Mouse (Mus musculus): ENCODE data around the gene Cep152.

Gene Cep152

GRCm38 (mm10) chr2:125624127-125624685, 707 bp downstream of the Cep152 start:
- no peak for DNase-seq

DNA sequence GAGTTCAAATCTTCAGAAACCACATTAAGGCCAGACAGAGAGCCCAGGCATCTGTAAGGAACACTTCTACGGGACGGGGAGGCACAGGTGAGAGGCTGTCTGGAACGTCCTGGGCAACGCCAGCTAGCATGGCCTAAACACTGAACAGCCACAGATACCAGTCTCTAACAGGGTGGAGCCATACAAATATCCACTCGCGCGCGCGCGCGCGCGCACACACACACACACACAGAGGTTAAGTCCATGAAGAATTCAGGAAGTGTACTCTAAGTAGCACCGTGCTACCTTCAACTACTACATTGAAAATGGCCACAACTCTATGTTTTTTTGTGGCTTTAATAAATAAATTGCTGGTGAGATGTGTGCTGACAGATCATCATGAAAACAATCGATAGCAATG, 1.7 kb downstream of the Cep152 start:
- DNase-seq: no peak

DNA sequence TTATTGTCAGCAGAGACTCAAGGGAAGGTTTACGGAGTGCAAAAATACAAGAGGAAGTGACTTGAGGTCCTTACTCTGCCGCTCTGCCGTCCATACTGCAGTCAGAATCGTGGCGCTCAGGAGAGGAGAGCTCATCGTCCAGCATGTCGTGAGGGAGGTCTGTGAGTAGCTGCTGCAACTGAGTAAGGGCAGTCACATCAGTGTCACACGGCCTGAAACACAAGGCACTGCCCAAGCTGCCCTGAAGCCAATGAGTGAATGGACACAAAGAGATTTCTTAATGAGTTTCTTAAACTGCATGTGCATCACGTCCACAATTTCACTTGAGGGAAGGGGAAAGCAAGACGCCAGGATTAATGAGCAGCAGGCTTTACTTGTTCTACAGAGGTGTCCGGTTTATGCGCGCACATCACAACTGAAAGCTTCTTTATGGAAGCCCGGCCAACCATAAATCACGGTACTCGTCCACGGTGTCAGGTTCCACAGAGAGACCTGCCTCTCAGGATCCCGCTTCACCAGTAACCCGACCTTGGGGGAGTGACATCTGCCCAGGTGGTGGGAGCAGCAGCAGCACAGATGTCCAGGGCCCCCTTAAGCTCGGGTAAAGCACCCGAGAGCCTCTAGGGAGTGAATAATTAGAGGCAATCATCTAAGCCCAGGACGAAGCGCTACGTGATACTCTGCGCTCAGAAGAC, 4.6 kb downstream of the Cep152 start:
- DNase-seq: no peak

GRCm38 (mm10) chr2:125615858-125616424, 9.0 kb downstream of the Cep152 start:
- no peak for DNase-seq

DNA sequence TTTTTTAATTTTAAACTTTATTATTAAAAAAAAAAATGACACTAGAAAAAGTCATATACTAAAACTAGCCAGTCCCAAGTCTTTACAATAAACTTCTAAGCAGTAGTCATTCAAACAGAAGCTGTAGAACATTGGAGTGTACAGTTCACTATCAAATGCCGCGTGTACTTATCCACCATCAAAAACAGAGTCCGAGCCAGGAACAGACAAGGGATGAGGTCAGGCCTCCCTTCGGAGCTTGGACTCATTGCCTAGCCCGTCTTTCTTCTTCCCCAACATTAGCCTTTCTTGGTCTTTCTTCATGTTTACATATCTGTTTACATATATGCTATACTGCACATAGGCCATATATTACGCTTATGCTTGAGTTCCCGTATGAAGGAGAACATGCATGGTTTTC, 9.5 kb downstream of the Cep152 start:
- no peak for DNase-seq

GRCm38 (mm10) chr2:125606220-125606845, 18.6 kb downstream of the Cep152 start:
- no peak for DNase-seq

- DNase-seq: no peak
These were observed 20.3 kb downstream of the Cep152 start for GRCm38 (mm10) chr2:125604646-125605045.

- DNase-seq: no peak
These were observed 21.9 kb downstream of the Cep152 start for GRCm38 (mm10) chr2:125602970-125603369.

DNA sequence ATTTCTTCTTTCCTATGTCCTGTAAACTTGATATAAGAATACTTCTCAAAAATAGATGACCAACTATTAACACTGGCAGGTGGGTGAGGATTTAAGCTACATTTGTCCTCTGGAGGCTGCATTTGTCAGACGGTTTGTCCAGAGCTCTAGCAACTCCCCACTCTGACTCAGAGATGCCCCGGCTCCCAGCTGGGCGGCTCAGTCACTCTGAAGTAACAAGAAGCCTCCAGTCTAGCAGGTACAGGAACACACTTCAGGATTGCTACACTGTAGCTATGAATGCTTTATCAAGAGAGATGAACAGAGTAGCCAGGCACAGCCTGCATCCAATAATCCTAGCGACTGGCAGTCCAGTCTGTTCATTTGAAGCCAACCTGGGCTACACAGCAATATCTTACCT, 26.0 kb downstream of the Cep152 start:
- DNase-seq: no peak

DNA sequence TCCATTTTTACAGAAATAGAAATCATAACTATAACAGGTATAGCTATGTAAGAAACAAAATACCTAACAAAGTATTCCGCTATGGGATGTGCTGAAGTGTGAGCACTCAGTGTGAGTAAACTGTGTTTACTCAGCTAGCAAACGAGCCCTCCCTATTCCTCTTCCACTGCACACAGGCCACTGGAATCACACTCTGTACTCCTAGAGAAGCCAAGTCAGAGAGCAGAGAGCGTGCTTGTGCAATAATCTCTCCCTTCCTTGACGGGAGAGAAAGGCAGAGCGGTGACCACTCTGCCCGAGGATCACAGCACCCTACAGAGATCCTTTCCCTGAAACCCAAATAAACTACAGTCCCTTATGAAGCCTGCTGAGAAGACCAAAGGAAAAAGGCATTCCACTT, 26.7 kb downstream of the Cep152 start:
- no peak for DNase-seq

DNA sequence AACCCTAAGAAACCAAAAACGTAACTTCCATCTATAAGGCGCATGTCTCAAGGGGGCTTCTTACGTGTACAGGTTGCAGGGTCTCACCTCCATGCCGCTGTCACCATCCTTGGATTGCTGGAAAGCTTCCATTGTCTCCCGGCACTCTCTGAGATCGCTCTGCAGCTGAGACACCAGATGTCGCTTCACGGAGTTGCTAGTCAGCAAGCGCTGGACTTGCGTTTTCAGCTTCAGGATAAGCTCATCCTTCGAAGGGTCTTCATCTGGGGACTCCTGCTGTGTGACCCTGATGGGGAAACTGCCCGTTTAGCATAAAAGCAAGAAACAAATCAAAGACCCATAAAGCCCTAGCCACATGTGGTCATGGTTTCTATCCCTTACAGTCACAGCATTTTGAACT, 30.1 kb downstream of the Cep152 start:
- DNase-seq: no peak

DNA sequence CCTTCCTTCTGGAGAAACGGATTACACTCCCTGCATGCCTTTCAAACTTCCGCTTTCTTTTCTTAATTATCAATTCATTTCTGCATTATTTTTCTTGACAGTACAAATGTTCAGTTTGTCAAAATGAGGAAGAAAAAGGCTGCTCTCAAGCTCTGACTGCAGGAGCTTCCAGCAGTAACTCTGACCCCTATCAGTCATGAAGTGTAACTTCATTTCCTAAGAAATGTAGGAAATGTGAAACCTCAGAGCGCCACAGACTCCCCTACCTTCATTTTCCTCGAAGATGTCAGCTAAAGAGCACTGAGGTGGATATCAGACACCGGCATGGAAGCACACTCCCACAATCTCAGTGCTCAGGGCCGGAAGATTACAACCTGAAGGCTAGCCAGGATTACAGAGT, 30.8 kb downstream of the Cep152 start:
- no peak for DNase-seq

DNA sequence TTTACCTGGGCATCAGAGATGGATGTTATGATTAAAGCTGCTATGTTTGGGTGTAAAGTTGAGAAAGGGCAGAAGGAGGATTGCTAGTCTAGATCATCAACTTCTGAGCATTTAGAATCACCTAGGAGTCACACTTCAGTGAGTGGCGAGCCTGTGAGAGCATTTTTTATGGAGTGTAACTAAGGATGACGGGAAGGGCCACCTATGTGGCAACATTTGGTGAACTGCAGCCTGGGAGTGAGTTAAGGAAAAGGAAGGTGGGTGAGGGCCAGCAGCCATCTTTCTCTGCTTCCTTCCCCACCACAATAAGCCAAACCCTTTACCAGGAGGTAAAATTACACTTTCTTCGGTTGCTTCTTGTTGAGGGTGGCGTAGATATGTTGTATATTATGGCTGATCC, 33.0 kb downstream of the Cep152 start:
- no peak for DNase-seq

GRCm38 (mm10) chr2:125589287-125589686, 35.6 kb downstream of the Cep152 start:
- DNase-seq: no peak

DNA sequence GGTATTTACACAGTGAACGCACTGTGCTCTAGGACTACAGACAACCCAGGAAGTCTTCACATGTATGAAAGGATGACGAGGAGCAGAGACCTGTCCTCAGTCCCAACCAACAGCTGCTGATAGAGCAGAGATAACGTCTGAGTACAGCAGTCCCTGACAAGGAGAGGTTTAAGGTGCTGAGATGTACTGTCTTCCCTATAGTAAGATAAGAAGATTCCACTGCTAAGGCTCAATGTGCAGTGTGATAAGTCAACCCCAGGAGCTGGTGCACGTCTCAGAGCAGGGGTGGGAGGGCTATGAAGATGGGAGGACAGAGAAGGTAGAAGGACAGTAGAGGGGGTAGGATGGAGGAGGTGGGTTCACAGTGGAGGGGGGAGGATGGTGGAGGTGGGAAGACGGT, 43.8 kb downstream of the Cep152 start:
- no peak for DNase-seq

DNA sequence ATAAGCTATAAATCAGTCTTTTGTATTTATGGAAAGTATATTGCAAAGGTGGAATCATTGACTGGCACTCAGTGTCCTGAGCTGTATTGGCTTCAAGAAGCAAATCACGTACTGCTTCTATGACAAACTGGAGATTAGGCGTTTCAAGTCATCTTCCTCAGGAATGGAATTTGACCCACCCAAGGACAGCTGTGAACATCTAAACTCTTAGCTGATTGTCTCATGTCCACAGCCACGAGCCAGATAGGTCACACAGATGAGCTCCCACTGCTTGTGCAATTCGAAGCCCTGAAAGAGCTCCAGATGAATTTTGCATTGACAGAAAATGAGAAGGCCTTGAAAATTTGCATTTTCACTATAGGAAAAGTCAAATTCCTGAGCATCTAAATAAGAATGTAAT, 47.2 kb downstream of the Cep152 start:
- DNase-seq: no peak

DNA sequence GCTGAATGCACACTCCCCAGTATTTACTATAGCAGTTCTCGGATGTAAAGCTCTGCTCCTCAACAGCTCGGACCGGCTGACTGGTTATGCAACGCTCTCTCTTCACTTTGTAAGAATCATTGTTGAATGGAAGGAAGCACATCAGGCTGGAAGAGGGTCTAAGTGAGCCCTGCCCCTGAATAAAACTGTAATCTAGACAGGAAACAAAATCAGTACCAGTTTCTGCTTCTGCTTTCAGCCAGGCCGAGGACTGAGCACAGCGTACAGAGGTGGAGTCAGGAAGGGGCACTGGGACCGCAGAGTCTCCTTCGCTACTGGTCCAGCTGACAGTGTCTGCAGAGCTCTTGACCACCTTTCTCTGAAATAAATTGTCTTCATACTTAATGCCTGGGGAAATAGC, 48.4 kb downstream of the Cep152 start:
- DNase-seq: no peak

- no peak for DNase-seq
These were observed 49.1 kb downstream of the Cep152 start for GRCm38 (mm10) chr2:125575766-125576165.

DNA sequence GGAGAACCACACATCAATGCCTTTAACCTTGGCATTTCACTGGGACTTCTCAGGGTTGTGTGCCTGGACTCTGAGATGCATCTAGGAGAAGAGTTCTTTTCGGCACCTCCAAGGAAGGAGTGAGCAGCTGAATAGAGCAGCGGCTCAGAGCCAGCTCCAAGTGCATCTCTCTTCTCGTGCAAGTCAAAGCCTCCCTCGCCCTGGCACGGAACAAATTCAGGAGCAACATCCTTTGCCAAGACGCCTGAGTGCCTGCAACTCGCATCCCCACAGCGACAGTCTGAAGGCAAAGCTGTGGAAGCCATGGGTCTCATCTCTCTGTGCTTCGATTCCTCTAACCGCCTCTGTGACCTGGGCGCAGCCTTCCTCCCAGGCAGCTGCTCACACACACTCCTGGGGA, 61.0 kb downstream of the Cep152 start:
- no peak for DNase-seq

GRCm38 (mm10) chr2:125562407-125562806, 62.5 kb downstream of the Cep152 start:
- DNase-seq: no peak

DNA sequence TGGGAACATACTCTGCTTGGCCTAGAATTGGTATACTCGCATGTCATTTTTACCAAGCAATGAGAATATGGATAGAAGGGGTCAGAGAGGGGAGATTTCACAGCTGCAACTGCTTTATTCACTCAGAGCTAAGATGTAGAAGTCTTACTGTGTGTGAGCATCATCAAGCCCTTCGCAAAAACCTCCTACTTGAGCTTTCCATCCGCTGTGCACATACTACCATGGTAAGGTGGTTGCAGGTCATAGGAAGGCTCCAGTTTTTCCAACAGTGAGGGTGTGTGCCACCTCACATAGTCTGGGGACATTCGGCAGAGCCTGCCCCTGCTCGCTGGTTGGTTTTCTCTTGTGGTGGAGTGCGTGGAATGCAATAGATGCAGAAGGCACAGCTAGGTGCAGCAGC, 64.9 kb downstream of the Cep152 start:
- no peak for DNase-seq

GRCm38 (mm10) chr2:125558634-125559589, 66.0 kb downstream of the Cep152 start:
- no peak for DNase-seq

GRCm38 (mm10) chr2:125555830-125556229, 69.1 kb downstream of the Cep152 start:
- no peak for DNase-seq

All from thymus, postnatal 14 days (tissue).